Mouse (Mus musculus) R1 (cell line): ENCODE measurements around the gene Dnmt3c.
A peak's percentile ranks its signal among the peaks of the same experiment; 100 is the strongest.
"Not testable (repeated sequence)": the region's sequence is repeated elsewhere in the genome, so short reads cannot be mapped to it uniquely, and the experiment has no call there.

Source experiments
- DNase-seq: peaks from one replicate; pipeline ENCODE4 v3.0.0-alpha.2; 2018; ENCODE audit warnings: low read depth, low spot score

The Dnmt3c gene

GRCm38 (mm10) chr2:153696352-153696751, at the start of gene Dnmt3c:
Gene Dnmt3c, plus strand, starts transcription at chr2:153696652.
- DNase-seq: no peak

- peak; percentile 67 for DNase-seq
Measured at GRCm38 (mm10) chr2:153648773-153649297, 47.6 kb upstream of the Dnmt3c start.

- no peak for DNase-seq
Measured at GRCm38 (mm10) chr2:153649298-153650013, 47.0 kb upstream of the Dnmt3c start, which contains the start of gene Dnmt3b. Gene Dnmt3b, plus strand, starts transcription at chr2:153649450.

- peak; percentile 51 for DNase-seq
Measured at GRCm38 (mm10) chr2:153650014-153650687, 46.3 kb upstream of the Dnmt3c start.

- DNase-seq: peak; percentile 91
Measured at GRCm38 (mm10) chr2:153651681-153652080, 44.8 kb upstream of the Dnmt3c start.

GRCm38 (mm10) chr2:153657659-153658058, 38.8 kb upstream of the Dnmt3c start:
- DNase-seq: not testable (repeated sequence)

GRCm38 (mm10) chr2:153660616-153661015, 35.8 kb upstream of the Dnmt3c start:
- peak; percentile 86 for DNase-seq

- no peak for DNase-seq
Measured at GRCm38 (mm10) chr2:153665401-153665800, 31.1 kb upstream of the Dnmt3c start.

GRCm38 (mm10) chr2:153668754-153669376, 27.6 kb upstream of the Dnmt3c start:
- peak; percentile 67 for DNase-seq

- DNase-seq: no peak
Measured at GRCm38 (mm10) chr2:153670111-153670510, 26.3 kb upstream of the Dnmt3c start.

- DNase-seq: no peak
Measured at GRCm38 (mm10) chr2:153672619-153673018, 23.8 kb upstream of the Dnmt3c start.

- DNase-seq: not testable (repeated sequence)
Measured at GRCm38 (mm10) chr2:153675364-153675763, 21.1 kb upstream of the Dnmt3c start.

GRCm38 (mm10) chr2:153676944-153677343, 19.5 kb upstream of the Dnmt3c start:
- DNase-seq: no peak

- no peak for DNase-seq
Measured at GRCm38 (mm10) chr2:153677550-153677949, 18.9 kb upstream of the Dnmt3c start.

GRCm38 (mm10) chr2:153679959-153680358, 16.5 kb upstream of the Dnmt3c start:
- no peak for DNase-seq

- not testable (repeated sequence) for DNase-seq
Measured at GRCm38 (mm10) chr2:153693413-153693812, 3.0 kb upstream of the Dnmt3c start.

GRCm38 (mm10) chr2:153694462-153695085, 1.9 kb upstream of the Dnmt3c start:
- peak; percentile 80 for DNase-seq

GRCm38 (mm10) chr2:153703389-153703788, 6.9 kb downstream of the Dnmt3c start:
- no peak for DNase-seq

- peak; percentile 64 for DNase-seq
Measured at GRCm38 (mm10) chr2:153710701-153711330, 14.4 kb downstream of the Dnmt3c start.

- DNase-seq: no peak
Measured at GRCm38 (mm10) chr2:153712646-153713091, 16.2 kb downstream of the Dnmt3c start.

GRCm38 (mm10) chr2:153713227-153713626, 16.8 kb downstream of the Dnmt3c start:
- DNase-seq: no peak
